ENCODE assay signal across 19 mouse cellular contexts in the genomic region with DNA sequence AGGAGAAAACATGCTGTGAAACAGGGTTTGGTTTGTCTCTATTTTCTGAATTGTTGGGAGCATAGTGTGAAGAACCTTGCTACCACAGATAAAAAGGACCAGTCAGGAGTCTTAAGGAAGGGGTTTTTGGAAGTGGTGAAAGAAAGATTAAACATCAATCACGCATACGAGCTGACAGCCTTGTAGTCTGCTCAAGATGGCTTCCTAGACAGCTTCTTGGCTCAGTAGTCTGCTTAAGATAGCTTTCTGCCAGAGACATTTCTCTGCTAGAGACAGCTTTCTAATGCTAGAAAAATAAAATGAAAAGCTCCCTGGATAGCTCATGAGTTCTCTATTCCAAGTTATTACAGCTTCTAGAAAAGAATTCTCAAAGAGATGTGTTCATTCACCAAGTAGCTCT.
DNase-seq lines count a peak whose midpoint lies in the region; ATAC-seq and TF ChIP-seq lines count a peak whose summit lies in the region.
"Had no signal": no experiment of that assay in that cellular context is flagged by ENCODE, and none has a peak within 500 bp of the region (broad histone marks: within the 10 kb centered on the region; RNA-seq: fewer than 3 reads in every experiment).

No protein-coding gene starts in this region.

- H3K4me3 ChIP-seq in forebrain, embryonic 15.5 days = no peak overlapping the region
- H3K4me3 ChIP-seq in forebrain, embryonic 13.5 days = no peak overlapping the region
- H3K4me3 ChIP-seq in forebrain, postnatal 0 days (ENCODE audit: low read depth, low read length) = no peak overlapping the region
- no peak overlapping the region for H3K4me3 ChIP-seq in forebrain, embryonic 10.5 days
- H3K4me3 ChIP-seq: embryonic facial prominence, embryonic 13.5 days; embryonic facial prominence, embryonic 15.5 days; erythroblast, embryonic 14.5 days had no signal

- no peaks in the 10 kb centered on the region for H3K27me3 ChIP-seq in forebrain, embryonic 15.5 days
- H3K27me3 ChIP-seq in forebrain, embryonic 13.5 days = no peaks in the 10 kb centered on the region
- no peaks in the 10 kb centered on the region for H3K27me3 ChIP-seq in forebrain, postnatal 0 days (ENCODE audit: insufficient read depth, low read length)
- no peaks in the 10 kb centered on the region for H3K27me3 ChIP-seq in forebrain, embryonic 10.5 days (ENCODE audit: poor library complexity, severe bottlenecking)
- H3K27me3 ChIP-seq: embryonic facial prominence, embryonic 13.5 days; embryonic facial prominence, embryonic 15.5 days had no signal

- H3K4me2 ChIP-seq in forebrain, embryonic 15.5 days (replicated peaks) = no peak overlapping the region
- no peak overlapping the region for H3K4me2 ChIP-seq in forebrain, embryonic 13.5 days
- no peak overlapping the region for H3K4me2 ChIP-seq in forebrain, postnatal 0 days (ENCODE audit: low read depth)
- H3K4me2 ChIP-seq: embryonic facial prominence, embryonic 13.5 days; embryonic facial prominence, embryonic 15.5 days had no signal

- WGBS in forebrain, embryonic 15.5 days = 70% methylated on average over 2 of the region's 2 CpGs
- WGBS in forebrain, embryonic 13.5 days = 73% methylated on average over 2 of the region's 2 CpGs
- 54% methylated on average over 2 of the region's 2 CpGs for WGBS in forebrain, postnatal 0 days
- WGBS in forebrain, embryonic 10.5 days = 95% methylated on average over 2 of the region's 2 CpGs

- no peak for TF ChIP-seq CTCF in forebrain, postnatal 0 days (IDR thresholded peaks at IDR 0.05; ENCODE audit: low read depth)

- H3K36me3 ChIP-seq in forebrain, embryonic 15.5 days = no peaks in the 10 kb centered on the region
- no peaks in the 10 kb centered on the region for H3K36me3 ChIP-seq in forebrain, embryonic 13.5 days (ENCODE audit: poor library complexity, severe bottlenecking)
- no peaks in the 10 kb centered on the region for H3K36me3 ChIP-seq in forebrain, postnatal 0 days (ENCODE audit: insufficient read depth)
- H3K36me3 ChIP-seq in forebrain, embryonic 10.5 days (replicated peaks) = no peaks in the 10 kb centered on the region
- H3K36me3 ChIP-seq: embryonic facial prominence, embryonic 13.5 days; embryonic facial prominence, embryonic 15.5 days had no signal

- 0 out of 2 replicates have a peak, but pooled peaks have one; percentile 41 for ATAC-seq in forebrain, embryonic 15.5 days (replicated peaks)
- no peak for ATAC-seq in forebrain, embryonic 13.5 days
- peak; percentile 71; the same call in 1 of the 2 replicates for ATAC-seq in forebrain, postnatal 0 days

- no peak overlapping the region for H3K9ac ChIP-seq in forebrain, embryonic 15.5 days (replicated peaks)
- no peak overlapping the region for H3K9ac ChIP-seq in forebrain, embryonic 13.5 days
- no peak overlapping the region for H3K9ac ChIP-seq in forebrain, postnatal 0 days
- H3K9ac ChIP-seq: embryonic facial prominence, embryonic 13.5 days; embryonic facial prominence, embryonic 15.5 days had no signal

- no peaks in the 10 kb centered on the region for H3K9me3 ChIP-seq in forebrain, embryonic 15.5 days
- H3K9me3 ChIP-seq in forebrain, embryonic 13.5 days (replicated peaks) = no peaks in the 10 kb centered on the region
- no peaks in the 10 kb centered on the region for H3K9me3 ChIP-seq in forebrain, postnatal 0 days (ENCODE audit: low read length)
- no peaks in the 10 kb centered on the region for H3K9me3 ChIP-seq in forebrain, embryonic 10.5 days
- H3K9me3 ChIP-seq: embryonic facial prominence, embryonic 13.5 days; embryonic facial prominence, embryonic 15.5 days had no signal

- H3K4me1 ChIP-seq in forebrain, embryonic 15.5 days = no peaks in the 10 kb centered on the region
- no peaks in the 10 kb centered on the region for H3K4me1 ChIP-seq in forebrain, embryonic 13.5 days
- no peaks in the 10 kb centered on the region for H3K4me1 ChIP-seq in forebrain, postnatal 0 days (ENCODE audit: insufficient read depth)
- no peaks in the 10 kb centered on the region for H3K4me1 ChIP-seq in forebrain, embryonic 10.5 days
- H3K4me1 ChIP-seq: embryonic facial prominence, embryonic 13.5 days; embryonic facial prominence, embryonic 15.5 days had no signal

- no peak overlapping the region for H3K27ac ChIP-seq in forebrain, embryonic 15.5 days (replicated peaks)
- no peak overlapping the region for H3K27ac ChIP-seq in forebrain, embryonic 13.5 days
- H3K27ac ChIP-seq in forebrain, postnatal 0 days (ENCODE audit: low read depth, low read length) = no peak overlapping the region
- H3K27ac ChIP-seq in forebrain, embryonic 10.5 days = no peak overlapping the region
- H3K27ac ChIP-seq: embryonic facial prominence, embryonic 13.5 days; embryonic facial prominence, embryonic 15.5 days had no signal

- DNase-seq in forebrain, postnatal 0 days = peak; percentile 28
- DNase-seq in forebrain, embryonic 10.5 days (ENCODE audit: extremely low spot score, low spot score) = no peak
- DNase-seq in brain, embryonic 18.5 days (ENCODE audit: low read depth, low spot score) = peak; percentile 4
- DNase-seq in lung, postnatal 14 days = no peak
- DNase-seq: adrenal gland, adult 2 months; adrenal gland, postnatal 10 days; adrenal gland, postnatal 25 days; cerebellum, adult 11 months; cerebellum, adult 18-20 months; cerebellum, adult 8-10 months; cerebellum, adult 9-11 months; cerebellum, postnatal 14 days; cerebellum, postnatal 36 days; embryo, embryonic 11 days had no signal

Comparison
In these comparisons a context has a peak if more than half of its experiments do, and no peak if none do; other contexts are left out.
1. DNase-seq: peak in forebrain, postnatal 0 days (single experiment) and brain, embryonic 18.5 days (single experiment); none in forebrain, embryonic 10.5 days (single experiment) and lung, postnatal 14 days (single experiment).